Mouse (Mus musculus) small intestine, adult 10 weeks (tissue): ENCODE data around the gene Disc1. TPM values are rescaled to one million over a fixed set of nuclear protein-coding genes. Genes with fewer than 3 reads are reported as not detected.

ENCODE experiments used
- polyA plus RNA-seq: library from polyadenylated mRNA; stranded (reverse); fragments of 350-450 nt; fragmentation: Illumina TruSeq; extraction: RNeasy Lipid Tissue Mini Kit (QIAGEN cat#74804); gene quantifications from one replicate; pipeline ENCODE4 v1.2.3, GENCODE M21; 2014; ENCODE audit warnings: low replicate concordance

Disc1 gene
- not detected for polyA plus RNA-seq

DNA sequence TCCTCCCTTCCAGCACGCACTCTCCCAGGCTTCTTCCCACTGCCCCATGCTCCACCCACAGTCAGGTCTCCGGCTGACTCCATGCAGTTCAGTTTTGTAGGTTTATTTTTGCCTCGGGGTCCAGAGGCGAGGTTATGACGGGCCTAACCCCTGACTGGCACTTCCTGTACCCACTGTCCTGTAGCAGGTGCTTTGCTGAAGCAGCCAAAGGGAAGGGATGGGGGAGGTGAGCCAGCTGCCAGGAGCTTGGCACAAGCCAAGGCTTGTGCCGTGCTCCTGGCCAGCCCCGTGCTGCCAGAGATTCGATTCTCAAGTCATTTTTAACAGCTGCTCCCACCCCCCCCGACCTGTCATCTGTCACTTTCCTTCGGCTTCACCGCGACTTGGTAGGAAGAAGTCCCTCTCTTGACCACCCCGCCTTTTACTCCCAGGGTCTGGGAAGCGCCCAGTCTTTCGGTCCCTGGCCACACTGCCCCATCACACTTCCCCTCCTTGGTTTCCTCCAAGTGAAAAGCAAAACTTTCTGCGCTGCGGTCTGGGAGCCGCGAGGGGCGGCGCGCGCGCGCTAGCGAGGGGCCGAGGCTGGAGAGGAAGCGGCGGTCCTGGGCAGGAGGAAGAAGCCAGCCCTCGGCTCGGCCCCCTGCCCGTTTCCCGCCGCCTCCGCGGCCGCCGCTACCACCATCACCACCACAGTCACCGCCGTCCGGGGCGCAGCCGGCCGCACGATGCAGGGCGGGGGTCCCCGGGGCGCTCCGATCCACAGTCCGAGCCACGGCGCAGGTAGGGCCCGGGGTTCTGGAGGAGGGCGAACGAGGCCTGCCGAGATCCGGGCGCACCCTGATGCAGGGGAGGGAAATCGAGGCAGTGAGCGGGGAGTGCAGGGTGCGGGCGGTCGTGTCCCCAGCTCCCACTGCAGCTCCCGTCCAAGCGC, at the start of gene Disc1:
Gene Disc1 (plus strand): TSS at position 691 of the 931 bp plus-strand sequence.

DNA sequence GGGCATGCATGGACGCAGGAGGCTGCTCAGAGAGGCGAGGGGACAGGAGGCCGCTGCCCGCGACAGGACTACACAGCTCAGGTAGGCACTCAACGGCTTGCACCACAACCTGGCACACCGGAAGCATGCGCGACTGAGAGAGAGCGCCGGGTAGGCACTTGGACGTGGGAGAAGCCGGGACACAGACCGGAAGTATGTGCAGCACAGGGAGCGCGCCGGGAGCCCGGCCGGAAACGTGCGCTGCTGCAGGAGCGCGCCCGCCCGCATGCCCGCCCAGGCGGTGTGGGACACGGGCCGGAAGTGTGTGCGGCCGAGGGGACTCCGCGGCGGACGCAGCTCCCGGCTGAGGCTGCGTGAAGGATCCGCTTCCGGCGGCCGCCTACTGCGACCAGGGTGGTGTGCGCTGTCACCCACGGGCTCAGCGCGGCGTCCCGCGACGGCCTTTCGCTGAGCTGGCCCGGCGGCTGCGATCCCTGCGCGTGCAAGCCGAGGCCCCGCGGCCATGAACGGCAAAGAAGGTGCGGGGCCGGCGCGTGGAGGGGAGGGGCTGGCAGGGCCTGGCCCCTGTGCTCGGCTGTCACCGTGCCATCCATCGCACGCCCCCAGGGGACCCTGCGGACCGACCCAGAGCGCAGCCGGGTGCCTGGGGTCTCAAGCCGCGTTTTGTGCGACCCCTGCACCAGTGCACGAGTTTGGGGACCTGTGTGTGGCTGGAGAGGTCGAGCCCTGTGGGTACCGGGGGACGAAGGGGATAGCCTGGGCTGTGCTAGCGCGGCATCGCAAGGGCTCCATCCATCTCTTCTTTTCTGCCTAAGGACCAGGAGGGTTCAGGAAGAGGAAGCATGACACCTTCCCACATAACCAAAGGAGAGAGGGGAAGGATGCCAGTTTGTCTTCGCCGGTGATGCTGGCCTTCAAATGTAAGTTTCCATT, 41.0 kb upstream of the Disc1 start, which contains the start of gene Tsnax:
Gene Tsnax (plus strand): TSS at position 303 of the 933 bp plus-strand sequence.

Other genes starting within 250 kb of the Disc1 start
- 24.9 TPM for gene Gnpat, start 191.2 kb upstream of the Disc1 start, polyA plus RNA-seq
- gene 2810004N23Rik, start 191.1 kb upstream of the Disc1 start, polyA plus RNA-seq: 13.8 TPM
- gene Exoc8, start 156.5 kb upstream of the Disc1 start, polyA plus RNA-seq: 10.8 TPM
- gene Sprtn, start 156.3 kb upstream of the Disc1 start, polyA plus RNA-seq: 13.6 TPM
- gene Egln1, start 104.9 kb upstream of the Disc1 start, polyA plus RNA-seq: 22.6 TPM
- gene Tsnax, start 41.2 kb upstream of the Disc1 start, polyA plus RNA-seq: 33.2 TPM